Mouse (Mus musculus): ENCODE measurements around the gene Srp72.
A peak's percentile ranks its signal among the peaks of the same experiment; 100 is the strongest.
"Not testable (repeated sequence)": the region's sequence is repeated elsewhere in the genome, so short reads cannot be mapped to it uniquely, and the experiment has no call there.

The Srp72 gene

DNA sequence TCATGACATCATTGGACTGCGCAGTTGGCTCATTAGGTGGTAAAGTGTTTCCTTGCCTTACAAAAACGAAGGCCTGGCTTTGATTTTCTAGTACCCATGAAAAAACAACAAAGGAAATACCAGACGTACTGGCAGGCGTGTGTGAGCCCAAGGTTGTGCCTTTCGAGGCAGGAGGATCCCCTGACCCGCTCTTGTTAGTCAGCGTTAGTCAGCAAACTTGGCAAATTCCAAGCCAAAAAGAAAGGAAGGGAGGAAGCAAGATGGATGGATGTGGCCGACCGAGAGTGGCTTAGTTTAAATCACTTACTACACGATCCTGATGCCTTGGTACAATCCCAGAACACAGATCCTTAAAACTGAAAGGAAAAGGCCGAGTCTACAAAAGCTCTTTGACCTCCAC, 11.9 kb upstream of the Srp72 start:
- peak; percentile 78 to 90 for DNase-seq (ENCODE audit: inconsistent age in 2 of 2, low spot score in 1 of 2)

DNA sequence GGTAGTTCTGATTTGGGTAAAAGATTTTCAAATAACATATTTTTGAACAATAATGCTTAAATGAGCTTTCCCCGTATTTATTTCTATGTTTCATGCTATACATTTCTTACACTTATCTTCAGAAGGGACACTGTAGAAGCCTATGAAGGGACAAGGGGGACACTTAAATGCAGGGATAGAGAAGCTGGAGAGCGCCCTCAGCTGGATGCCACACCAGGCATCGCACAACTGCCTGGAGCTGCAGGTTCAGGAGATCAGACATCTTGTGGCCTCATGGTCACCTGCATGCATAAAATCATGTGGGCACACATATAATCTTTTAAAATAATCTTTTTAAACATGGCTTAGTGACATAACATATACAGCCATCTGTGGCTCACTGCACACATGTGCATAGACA, 9.8 kb upstream of the Srp72 start:
- DNase-seq (ENCODE audit: inconsistent age in 2 of 2, low spot score in 1 of 2): peak; percentile 31 to 55

DNA sequence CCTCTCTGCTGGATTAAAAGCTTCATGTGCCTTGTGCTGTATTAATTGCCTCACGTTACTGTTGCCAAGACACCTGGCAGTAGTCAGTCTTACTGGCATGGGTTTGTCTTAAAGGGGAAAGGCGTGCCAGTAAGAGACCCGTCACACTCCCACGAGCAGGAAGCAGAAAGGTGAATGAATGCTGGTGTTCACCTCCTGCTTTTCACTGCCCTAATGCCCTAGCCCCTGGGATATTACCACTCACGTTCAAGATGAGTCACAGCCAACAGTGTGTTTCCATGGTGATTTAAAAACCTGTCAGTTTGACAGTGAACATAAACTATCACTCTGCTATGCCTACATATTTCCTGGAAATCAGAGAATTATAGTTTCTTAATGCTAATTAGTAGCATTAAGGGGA, 5.2 kb upstream of the Srp72 start:
- peak in 1 of 2 experiments; percentile 35 for DNase-seq (ENCODE audit: inconsistent age in 2 of 2, low spot score in 1 of 2)

DNA sequence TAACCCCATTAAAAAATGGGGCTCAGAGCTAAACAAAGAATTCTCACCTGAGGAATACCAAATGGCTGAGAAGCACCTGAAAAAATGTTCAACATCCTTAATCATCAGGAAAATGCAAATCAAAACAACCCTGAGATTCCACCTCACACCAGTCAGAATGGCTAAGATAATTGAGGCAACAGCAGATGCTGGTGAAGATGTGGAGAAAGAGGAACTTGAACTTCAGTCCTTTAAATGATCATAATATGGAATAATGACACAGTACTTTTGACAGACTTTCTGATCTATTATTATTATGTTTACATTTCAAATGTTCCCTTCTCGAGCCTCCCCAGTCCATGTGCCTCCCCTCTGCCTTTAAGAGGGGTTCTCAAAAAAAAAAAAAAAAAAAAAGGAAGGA, 3.4 kb upstream of the Srp72 start:
- not testable (repeated sequence) for DNase-seq (ENCODE audit: inconsistent age in 2 of 2, low spot score in 1 of 2)

DNA sequence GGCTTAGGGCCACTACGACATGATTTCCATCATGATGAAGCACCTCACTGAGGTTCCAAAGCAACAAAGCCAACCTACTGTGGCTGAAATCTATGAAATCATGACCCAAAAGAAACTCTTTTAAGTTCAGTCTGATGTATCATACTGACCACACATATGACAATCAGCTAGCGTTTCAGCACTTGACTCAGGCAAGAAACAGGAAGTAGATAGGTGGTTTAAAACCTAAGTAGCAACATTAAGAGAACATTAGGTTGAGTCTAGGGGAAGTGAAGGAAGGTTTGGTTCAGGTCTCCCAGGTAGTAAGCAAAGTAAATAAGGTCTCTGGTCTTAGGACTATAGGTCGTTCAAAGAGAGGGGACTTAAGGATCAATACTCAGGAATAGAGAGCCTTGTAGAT, 995 bp upstream of the Srp72 start:
- no peak for DNase-seq (ENCODE audit: inconsistent age in 2 of 2, low spot score in 1 of 2)

DNA sequence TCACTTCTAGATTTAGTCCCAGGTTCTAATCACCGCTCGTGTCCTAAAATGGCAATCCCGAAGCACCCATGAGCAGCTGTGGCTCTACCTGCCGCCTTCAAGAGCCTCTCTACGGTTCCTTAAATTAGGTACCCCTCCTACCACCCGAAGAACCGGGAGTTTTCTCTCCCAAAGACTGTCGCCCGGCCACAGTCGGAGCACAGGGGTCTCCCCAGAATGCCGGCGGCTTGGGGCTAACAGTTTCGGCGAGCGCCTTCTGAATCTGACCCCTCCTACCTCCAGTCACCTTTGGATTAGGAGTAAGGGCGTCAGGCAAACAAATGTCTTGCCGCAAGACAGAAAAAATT, 303 bp upstream of the Srp72 start:
- DNase-seq (ENCODE audit: inconsistent age in 2 of 2, low spot score in 1 of 2): no peak

DNA sequence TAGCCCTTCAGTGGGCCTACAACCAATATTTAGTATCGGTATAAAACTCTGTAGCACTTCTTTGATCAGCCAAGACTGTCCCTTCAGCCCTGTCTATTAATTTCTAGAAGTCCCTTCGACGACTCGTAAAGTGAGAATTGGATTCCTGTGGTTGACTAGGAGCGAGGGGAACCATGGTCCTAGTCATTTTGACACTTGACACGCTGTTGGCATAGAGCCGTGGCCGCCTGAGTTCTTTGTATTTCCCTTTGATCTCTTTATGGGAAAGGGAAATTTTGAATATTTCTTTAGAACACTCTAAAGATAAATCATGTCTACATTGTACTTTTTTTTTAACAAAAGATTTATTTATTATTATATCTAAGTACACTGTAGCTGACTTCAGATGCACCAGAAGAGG, 1.3 kb downstream of the Srp72 start:
- peak; percentile 53 to 70 for DNase-seq (ENCODE audit: inconsistent age in 2 of 2, low spot score in 1 of 2)

DNA sequence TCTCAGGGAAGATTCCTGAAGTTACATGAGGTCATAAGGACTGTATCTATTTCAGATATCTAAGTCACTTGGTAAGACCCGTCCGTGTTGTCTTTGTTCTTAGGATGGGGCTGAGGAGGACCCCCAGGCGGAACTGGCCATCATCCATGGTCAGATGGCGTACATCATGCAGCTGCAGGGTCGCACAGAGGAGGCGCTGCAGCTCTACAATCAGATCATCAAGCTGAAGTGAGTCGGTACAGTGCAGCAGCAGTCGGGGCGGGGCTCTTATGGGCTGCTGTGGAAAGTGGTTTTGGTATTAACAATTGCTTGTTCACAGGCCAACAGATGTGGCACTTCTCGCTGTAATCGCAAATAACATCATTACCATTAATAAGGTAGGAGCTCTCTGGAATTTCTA, 9.5 kb downstream of the Srp72 start:
- DNase-seq (ENCODE audit: inconsistent age in 2 of 2, low spot score in 1 of 2): no peak

DNA sequence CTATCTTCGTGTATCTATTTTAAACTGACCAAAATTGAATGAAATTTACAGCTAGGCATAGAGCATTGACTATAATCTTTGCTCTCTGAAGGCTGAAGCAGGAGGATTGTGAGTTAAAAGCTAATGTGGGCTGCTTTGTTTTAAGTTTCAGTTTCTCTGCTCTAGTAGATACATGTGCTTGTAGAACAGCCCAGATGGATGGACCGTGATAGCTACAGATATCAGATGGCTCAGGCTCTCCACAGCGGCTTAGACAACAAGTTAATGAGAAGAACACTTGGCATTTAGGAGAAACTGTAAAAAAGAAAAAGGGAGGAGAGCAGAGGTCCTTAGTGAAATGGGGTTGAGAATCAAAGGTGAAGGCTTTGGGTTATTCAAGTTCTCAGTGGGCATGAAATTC, 16.3 kb downstream of the Srp72 start:
- DNase-seq (ENCODE audit: inconsistent age in 2 of 2, low spot score in 1 of 2): no peak

DNA sequence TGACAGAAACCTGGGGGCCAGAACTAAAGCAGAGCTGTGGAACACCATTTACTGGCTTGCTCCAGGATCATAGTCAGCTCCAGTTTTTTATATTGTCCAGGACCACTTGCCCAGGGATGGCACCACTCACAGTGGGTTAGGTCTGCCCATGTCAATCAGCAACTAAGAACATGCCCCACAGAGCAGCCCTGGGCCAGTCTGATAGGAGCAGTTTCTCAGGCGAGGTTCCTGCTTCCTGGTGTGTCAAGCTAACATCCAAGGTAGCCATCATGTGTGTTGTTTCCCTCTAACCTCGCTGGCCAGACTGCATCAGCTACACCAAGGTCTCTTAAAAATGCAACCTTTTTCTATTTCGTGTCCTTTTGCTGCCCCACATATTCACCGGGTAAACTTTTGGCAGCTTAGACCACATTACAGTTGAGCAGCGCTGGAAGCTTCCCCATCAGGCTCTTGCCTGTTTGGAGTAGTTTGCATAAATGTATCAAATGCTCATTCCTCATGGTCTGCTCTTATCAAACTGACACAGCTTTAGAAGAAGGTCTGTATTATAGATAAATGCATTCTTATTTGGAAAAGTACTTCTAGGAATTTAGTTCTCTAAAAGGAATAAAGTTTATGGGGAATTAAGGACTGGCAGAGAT, 18.8 kb downstream of the Srp72 start:
- no peak for DNase-seq (ENCODE audit: inconsistent age in 2 of 2, low spot score in 1 of 2)

DNA sequence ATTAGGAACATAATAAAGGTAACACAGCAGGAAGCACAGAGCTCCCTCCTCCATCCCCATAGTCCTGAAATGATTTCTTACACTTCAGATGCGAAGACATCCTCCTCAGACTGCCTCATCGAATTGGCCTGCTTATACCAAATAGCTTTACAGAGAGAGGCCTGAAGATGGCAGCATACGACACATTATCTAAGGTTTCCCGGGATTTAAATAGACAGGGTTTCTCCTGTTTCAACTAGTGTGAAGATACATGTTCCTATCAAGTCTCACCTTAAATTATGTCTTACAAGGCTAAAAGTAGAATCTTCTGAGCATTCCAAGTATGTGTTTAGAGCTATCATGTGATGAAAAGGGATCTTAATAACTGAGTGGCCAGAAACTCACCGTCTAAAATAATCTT, 23.9 kb downstream of the Srp72 start:
- DNase-seq (ENCODE audit: inconsistent age in 2 of 2, low spot score in 1 of 2): peak in 1 of 2 experiments; percentile 46

DNA sequence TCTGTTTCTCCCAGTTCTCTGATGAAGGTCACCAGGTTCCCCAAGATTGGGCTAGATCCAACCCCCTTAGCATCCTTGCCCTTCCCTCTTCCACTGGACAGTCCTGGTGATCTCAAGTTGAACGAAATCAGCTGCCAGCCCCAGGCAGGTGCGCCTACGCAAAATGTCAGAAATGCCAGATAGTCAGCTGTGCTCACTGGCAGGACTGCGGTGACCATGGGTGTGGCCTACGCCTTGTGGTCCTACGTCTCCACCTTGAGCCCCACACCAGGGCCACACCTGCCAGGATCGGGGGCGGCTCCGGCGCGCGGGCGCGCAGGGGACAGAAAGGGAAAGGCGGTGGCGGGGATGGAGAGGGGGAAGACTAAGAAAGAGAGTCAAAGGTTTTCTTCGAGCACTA, 26.7 kb downstream of the Srp72 start:
- DNase-seq (ENCODE audit: inconsistent age in 2 of 2, low spot score in 1 of 2): peak in 1 of 2 experiments; percentile 23

DNA sequence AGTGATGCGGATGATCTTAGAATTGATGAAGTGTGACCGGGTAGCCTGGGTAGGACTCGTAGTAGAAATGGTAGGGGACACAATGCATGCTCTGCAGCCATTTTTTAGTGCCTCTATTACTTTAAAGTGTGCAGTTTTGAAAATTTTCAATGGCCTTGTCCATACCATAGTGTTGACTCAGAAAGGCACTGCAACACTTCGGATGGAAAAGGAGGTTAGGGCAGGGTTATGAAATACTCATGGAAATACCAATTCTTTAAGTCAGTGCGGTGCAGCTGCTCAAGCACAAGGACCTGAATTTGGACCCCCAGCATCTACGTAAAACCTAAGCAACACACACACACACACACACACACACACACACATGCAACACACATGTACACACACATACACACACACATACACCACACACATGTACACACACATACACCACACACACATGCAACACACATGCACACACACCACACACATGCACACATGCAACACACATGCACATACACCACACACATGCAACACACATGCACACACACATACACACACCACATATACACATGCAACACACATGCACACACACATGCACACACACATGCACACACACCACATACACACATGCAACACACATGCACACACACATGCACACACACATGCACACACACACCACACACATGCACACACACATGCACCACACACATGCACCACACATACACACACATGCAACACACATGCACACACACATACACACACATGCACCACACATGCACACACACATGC, 29.8 kb downstream of the Srp72 start, which contains the start of gene Arl9:
Gene Arl9 (plus strand): TSS at position 5 of the 771 bp plus-strand sequence.
- peak in 1 of 2 experiments; percentile 47 for DNase-seq (ENCODE audit: inconsistent age in 2 of 2, low spot score in 1 of 2)

DNA sequence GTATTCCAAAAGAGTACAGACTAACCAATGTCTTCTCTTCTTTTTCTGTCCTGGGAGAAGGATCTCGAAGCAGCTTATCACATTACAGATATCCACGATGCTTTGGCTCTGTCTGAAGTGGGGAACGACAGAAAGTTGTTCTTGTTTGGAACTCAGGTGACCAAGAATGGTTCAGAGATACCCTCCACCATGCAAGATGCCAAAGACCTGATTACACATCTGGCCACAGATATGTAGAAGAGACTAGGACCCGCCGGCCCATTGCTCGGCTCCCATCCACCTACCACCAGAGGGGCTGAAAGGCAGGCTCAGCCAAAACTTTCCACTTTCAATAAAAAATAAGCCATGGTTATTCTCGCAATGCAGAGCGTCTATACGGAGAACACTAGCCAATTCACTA, 35.9 kb downstream of the Srp72 start:
- no peak for DNase-seq (ENCODE audit: inconsistent age in 2 of 2, low spot score in 1 of 2)

DNA sequence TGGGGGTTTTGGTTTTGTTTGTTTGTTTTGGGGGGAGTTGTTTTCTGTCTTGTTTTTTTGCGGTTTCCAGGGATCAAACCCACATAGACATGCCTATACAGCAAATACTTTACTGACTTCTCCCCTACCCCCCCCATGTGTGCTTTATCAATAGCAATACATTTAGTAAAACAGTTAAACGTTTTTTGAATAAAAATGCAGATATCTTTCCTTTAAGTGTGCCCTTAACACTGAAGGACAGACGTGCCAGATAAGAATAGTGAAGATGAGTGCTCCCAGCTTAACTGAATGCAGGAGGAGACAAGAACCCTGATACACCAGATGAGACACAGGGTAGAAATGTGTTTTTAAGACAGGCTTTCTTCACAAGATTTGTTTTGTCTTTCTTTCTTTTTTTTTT, 36.6 kb downstream of the Srp72 start:
- DNase-seq (ENCODE audit: inconsistent age in 2 of 2, low spot score in 1 of 2): no peak

DNA sequence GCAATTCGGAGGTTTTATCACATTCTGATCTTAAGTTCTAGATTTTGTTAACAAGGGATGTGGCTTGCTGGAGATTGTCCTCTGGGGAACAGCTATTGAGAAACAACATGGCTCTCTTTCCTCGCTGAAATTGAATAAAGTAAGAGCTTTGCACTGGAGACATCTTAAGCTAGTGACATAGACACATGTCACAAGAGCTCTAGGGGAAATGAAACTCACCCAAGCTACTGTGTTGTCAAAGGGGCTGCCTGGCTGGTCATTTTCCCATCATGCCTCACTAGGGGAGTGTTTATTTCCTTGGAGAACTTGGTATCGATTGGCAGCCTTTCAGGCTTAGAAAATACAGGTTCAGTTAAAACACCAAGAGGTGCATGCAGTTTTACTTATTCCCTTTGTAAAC, 38.7 kb downstream of the Srp72 start:
- DNase-seq (ENCODE audit: inconsistent age in 2 of 2, low spot score in 1 of 2): no peak

DNA sequence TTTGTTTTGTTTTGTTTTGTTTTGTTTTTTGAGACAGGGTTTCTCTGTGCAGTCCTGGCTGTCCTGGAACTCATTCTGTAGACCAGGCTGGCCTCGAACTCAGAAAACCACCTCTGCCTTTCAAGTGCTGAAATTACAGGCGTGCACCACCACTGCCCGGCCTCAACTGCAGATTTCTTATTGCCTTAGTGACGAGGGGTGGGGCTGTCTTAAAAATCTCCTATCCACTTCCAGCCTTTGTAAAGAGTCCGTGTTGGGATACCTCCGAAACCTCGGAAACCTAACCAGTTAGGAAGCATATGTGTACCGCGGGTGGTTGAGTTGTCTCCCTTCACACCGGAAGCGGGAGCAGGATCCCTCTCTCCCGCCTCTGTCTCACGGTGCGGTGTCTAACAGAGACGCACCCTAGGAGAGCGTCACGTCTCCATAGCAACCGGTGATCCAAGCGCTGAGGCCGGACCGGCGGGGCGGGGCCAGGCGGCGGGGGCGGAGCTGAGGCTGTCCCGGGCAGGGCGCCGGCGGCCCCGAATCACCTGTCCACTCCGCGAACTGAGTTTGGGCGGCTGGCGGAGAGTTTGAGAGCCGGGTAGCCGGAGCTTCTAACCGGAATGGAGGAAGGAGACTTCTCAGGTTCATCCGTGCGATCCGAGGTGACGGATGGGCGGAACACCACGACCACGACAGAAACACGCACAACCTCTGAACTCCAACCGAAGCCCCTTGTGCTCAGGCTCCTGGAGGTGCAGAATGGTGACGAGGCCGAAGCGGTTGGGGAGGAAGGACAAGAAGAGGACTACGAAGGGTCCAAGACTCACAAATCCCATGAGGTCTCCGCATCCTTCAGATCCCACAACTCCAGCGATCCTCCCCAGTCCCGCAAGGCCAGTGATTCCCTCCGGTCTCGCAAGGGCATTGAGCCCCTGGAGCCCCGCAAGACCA, 41.3 kb downstream of the Srp72 start, which contains the start of gene Thegl:
Gene Thegl (plus strand): TSS at position 480 of the 939 bp plus-strand sequence.
- peak; percentile 85 to 92 for DNase-seq (ENCODE audit: inconsistent age in 2 of 2, low spot score in 1 of 2)

DNA sequence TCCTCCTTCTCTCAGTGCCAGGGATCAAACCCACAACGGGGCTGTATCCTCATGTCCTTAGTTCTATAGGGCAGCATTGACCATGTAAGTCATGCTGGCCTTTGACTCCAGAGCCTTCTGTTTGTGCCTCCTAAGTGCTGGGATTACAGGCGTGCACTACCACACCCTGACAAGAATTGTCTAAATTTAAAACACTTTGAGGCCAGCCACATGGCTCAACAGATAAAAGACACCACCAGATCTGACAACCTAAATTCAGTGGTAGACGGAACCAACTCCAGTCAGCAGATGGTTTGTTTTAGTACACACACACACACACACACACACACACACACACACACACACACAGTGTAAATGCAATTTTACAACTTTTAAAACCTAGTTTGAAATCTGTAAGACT, 53.6 kb downstream of the Srp72 start:
- DNase-seq (ENCODE audit: inconsistent age in 2 of 2, low spot score in 1 of 2): no peak

DNA sequence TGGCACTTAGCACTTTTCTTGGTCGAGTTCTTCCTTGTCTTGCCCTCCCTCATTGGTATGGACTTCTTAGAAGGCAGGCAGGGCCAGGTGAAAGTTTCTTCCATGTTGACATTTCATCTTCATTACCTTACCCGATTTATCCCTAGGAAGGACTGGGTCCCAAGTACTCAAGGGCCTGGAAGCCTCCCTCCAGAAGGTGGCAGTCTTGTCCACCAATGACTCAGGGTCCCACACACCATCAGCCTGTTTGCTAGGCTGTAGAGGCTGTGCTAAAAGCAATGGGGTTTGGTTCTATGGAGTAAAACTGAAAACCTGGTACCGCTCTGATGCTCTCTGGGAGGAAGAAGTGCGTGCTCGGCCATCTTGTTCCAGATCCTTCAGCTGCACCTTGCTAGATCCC, 55.3 kb downstream of the Srp72 start:
- DNase-seq (ENCODE audit: inconsistent age in 2 of 2, low spot score in 1 of 2): peak; percentile 22 to 75

DNA sequence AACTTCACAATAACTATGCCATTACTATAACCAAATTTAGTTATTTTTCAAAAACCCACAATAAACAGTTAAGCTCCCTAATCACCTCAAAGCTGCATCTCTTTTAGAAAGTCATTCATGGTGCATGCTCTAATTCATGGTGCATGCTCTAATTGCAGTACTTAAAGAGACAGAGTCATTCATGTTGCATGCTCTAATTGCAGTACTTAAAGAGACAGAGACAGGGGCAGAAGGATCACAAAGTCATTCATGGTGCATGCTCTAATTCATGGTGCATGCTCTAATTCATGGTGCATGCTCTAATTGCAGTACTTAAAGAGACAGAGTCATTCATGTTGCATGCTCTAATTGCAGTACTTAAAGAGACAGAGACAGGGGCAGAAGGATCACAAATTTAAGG, 60.6 kb downstream of the Srp72 start:
- DNase-seq (ENCODE audit: inconsistent age in 2 of 2, low spot score in 1 of 2): not testable (repeated sequence)

DNA sequence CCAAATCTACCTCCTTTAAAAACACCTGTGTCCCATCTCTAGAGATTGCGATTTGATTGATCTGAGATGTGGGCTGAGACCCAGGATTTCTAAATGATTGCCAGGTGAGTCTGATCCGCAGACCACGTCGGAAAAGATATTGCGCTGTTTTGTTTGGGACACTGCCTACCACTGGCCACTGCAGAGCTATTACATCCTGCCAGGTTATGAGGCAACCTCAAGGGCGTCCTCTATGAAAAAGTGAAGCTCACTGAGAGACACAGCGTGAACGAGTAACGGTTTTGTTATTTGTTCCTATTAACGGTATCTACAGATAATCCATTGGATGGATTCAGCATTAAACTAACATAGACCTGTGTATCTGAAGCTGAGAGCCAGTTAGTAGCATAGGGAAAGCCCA, 64.0 kb downstream of the Srp72 start:
- peak in 1 of 2 experiments; percentile 21 for DNase-seq (ENCODE audit: inconsistent age in 2 of 2, low spot score in 1 of 2)

DNA sequence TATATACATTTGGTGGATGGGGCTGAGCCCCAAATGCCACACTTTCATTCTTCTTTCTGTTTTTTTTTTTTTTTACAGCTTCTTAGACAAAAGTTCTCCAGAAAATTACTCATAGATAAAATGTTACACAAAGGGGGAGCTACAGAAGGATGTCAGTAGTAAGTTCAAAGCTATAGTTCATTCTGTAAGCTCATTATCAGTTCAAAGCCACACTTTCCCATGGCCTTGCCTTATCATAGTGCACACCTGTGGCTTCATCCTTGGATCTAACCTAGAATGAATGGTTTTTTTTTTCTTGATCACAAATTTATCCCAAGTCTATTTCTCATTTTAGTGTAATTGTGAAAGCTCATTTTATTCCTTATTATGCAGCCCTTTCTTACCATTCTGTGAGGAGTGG, 64.9 kb downstream of the Srp72 start:
- no peak for DNase-seq (ENCODE audit: inconsistent age in 2 of 2, low spot score in 1 of 2)
